Mouse (Mus musculus): ENCODE measurements around the gene Cnot10. TPM values are rescaled to one million over a fixed set of nuclear protein-coding genes. Genes with fewer than 3 reads are reported as not detected.
A peak's percentile ranks its signal among the peaks of the same experiment; 100 is the strongest.

Cnot10 gene
- polyA plus RNA-seq, 1 experiment from 2014 or later, result 60.7 TPM

- Histone ChIP-seq H3K4me2 (replicated peaks; ENCODE audit: low read depth, low read length) (no peak overlapping the region), H3K4me3 (ENCODE audit: low read depth, low read length) (no peak overlapping the region), H3K9me3 (ENCODE audit: control insufficient read depth, low read length) (no peaks in the 10 kb centered on the region), H3K4me1 (replicated peaks; ENCODE audit: control insufficient read depth, insufficient read depth, low read length) (no peaks in the 10 kb centered on the region), H3K27me3 (ENCODE audit: control insufficient read depth, insufficient read depth, low read length) (no peaks in the 10 kb centered on the region), H3K36me3 (ENCODE audit: control insufficient read depth, insufficient read depth, low read length) (no peaks in the 10 kb centered on the region), H3K9ac (ENCODE audit: low read depth, low read length) (no peak overlapping the region), H3K27ac (ENCODE audit: low read depth, low read length) (no peak overlapping the region)
- 87% methylated on average over 12 of the region's 12 CpGs for WGBS
- ATAC-seq (ENCODE audit: low FRiP score) (no peak), DNase-seq (ENCODE audit: low spot score) (no peak)
Observed at GRCm38 (mm10) chr9:114646556-114647505, 6.8 kb upstream of the Cnot10 start.

- Histone ChIP-seq H3K27me3 (ENCODE audit: control insufficient read depth, insufficient read depth, low read length) (no peaks in the 10 kb centered on the region), H3K9me3 (ENCODE audit: control insufficient read depth, low read length) (no peaks in the 10 kb centered on the region), H3K9ac (ENCODE audit: low read depth, low read length) (peak overlapping the region; percentile 57), H3K4me2 (replicated peaks; ENCODE audit: low read depth, low read length) (peak overlapping the region; percentile 89), H3K4me3 (ENCODE audit: low read depth, low read length) (peak overlapping the region; percentile 76), H3K4me1 (replicated peaks; ENCODE audit: control insufficient read depth, insufficient read depth, low read length) (no peaks in the 10 kb centered on the region), H3K36me3 (ENCODE audit: control insufficient read depth, insufficient read depth, low read length) (no peaks in the 10 kb centered on the region), H3K27ac (ENCODE audit: low read depth, low read length) (peak overlapping the region; percentile 60)
- ATAC-seq (ENCODE audit: low FRiP score) (peak; percentile 31), DNase-seq (ENCODE audit: low spot score) (no peak)
- WGBS, result 14% methylated on average over 18 of the region's 18 CpGs
Observed at GRCm38 (mm10) chr9:114639186-114639748, 717 bp downstream of the Cnot10 start.

- Histone ChIP-seq H3K36me3 (ENCODE audit: control insufficient read depth, insufficient read depth, low read length) (no peaks in the 10 kb centered on the region), H3K27me3 (ENCODE audit: control insufficient read depth, insufficient read depth, low read length) (no peaks in the 10 kb centered on the region), H3K4me1 (replicated peaks; ENCODE audit: control insufficient read depth, insufficient read depth, low read length) (no peaks in the 10 kb centered on the region), H3K4me3 (ENCODE audit: low read depth, low read length) (no peak overlapping the region), H3K9me3 (ENCODE audit: control insufficient read depth, low read length) (no peaks in the 10 kb centered on the region), H3K4me2 (replicated peaks; ENCODE audit: low read depth, low read length) (no peak overlapping the region), H3K9ac (ENCODE audit: low read depth, low read length) (no peak overlapping the region), H3K27ac (ENCODE audit: low read depth, low read length) (no peak overlapping the region)
- ATAC-seq (ENCODE audit: low FRiP score), result no peak
- DNase-seq (ENCODE audit: low spot score), result no peak
- WGBS, result 80% methylated on average over 3 of the region's 3 CpGs
Observed at GRCm38 (mm10) chr9:114636751-114637150, 3.2 kb downstream of the Cnot10 start.

GRCm38 (mm10) chr9:114636150-114636549, 3.8 kb downstream of the Cnot10 start:
- WGBS, result 93% methylated on average over 4 of the region's 4 CpGs
- Histone ChIP-seq H3K9me3 (ENCODE audit: control insufficient read depth, low read length) (no peaks in the 10 kb centered on the region), H3K27me3 (ENCODE audit: control insufficient read depth, insufficient read depth, low read length) (no peaks in the 10 kb centered on the region), H3K9ac (ENCODE audit: low read depth, low read length) (no peak overlapping the region), H3K36me3 (ENCODE audit: control insufficient read depth, insufficient read depth, low read length) (no peaks in the 10 kb centered on the region), H3K27ac (ENCODE audit: low read depth, low read length) (no peak overlapping the region), H3K4me1 (replicated peaks; ENCODE audit: control insufficient read depth, insufficient read depth, low read length) (no peaks in the 10 kb centered on the region), H3K4me3 (ENCODE audit: low read depth, low read length) (no peak overlapping the region), H3K4me2 (replicated peaks; ENCODE audit: low read depth, low read length) (no peak overlapping the region)
- no peak for DNase-seq (ENCODE audit: low spot score)
- no peak for ATAC-seq (ENCODE audit: low FRiP score)

- Histone ChIP-seq H3K9me3 (ENCODE audit: control insufficient read depth, low read length) (no peaks in the 10 kb centered on the region), H3K4me1 (replicated peaks; ENCODE audit: control insufficient read depth, insufficient read depth, low read length) (no peaks in the 10 kb centered on the region), H3K4me3 (ENCODE audit: low read depth, low read length) (no peak overlapping the region), H3K27ac (ENCODE audit: low read depth, low read length) (no peak overlapping the region), H3K36me3 (ENCODE audit: control insufficient read depth, insufficient read depth, low read length) (no peaks in the 10 kb centered on the region), H3K4me2 (replicated peaks; ENCODE audit: low read depth, low read length) (no peak overlapping the region), H3K27me3 (ENCODE audit: control insufficient read depth, insufficient read depth, low read length) (no peaks in the 10 kb centered on the region), H3K9ac (ENCODE audit: low read depth, low read length) (no peak overlapping the region)
- WGBS, result 89% methylated on average over 4 of the region's 4 CpGs
- ATAC-seq (ENCODE audit: low FRiP score) (no peak), DNase-seq (ENCODE audit: low spot score) (no peak)
Observed at GRCm38 (mm10) chr9:114632331-114632730, 7.7 kb downstream of the Cnot10 start.

- H3K4me1 ChIP-seq (replicated peaks; ENCODE audit: control insufficient read depth, insufficient read depth, low read length), result no peaks in the 10 kb centered on the region
- 80% methylated on average over 4 of the region's 4 CpGs for WGBS
Observed at GRCm38 (mm10) chr9:114626726-114627125, 13.3 kb downstream of the Cnot10 start.

GRCm38 (mm10) chr9:114624178-114624577, 15.8 kb downstream of the Cnot10 start:
- 0 out of 2 replicates have a peak, but pooled peaks cover 8% of the 10 kb centered on the region for H3K36me3 ChIP-seq (ENCODE audit: control insufficient read depth, insufficient read depth, low read length)
- WGBS, result 94% methylated on average over 6 of the region's 6 CpGs
- no peaks in the 10 kb centered on the region for H3K4me1 ChIP-seq (replicated peaks; ENCODE audit: control insufficient read depth, insufficient read depth, low read length)
- H3K9ac ChIP-seq (ENCODE audit: low read depth, low read length), result no peak overlapping the region
- no peak for ATAC-seq (ENCODE audit: low FRiP score)
- no peak for DNase-seq (ENCODE audit: low spot score)
- H3K4me3 ChIP-seq (ENCODE audit: low read depth, low read length), result no peak overlapping the region
- no peaks in the 10 kb centered on the region for H3K9me3 ChIP-seq (ENCODE audit: control insufficient read depth, low read length)
- no peaks in the 10 kb centered on the region for H3K27me3 ChIP-seq (ENCODE audit: control insufficient read depth, insufficient read depth, low read length)
- H3K4me2 ChIP-seq (replicated peaks; ENCODE audit: low read depth, low read length), result no peak overlapping the region
- no peak overlapping the region for H3K27ac ChIP-seq (ENCODE audit: low read depth, low read length)

More at GRCm38 (mm10) chr9:114626726-114627125, 13.3 kb downstream of the Cnot10 start:
- H3K9ac ChIP-seq (ENCODE audit: low read depth, low read length), result no peak overlapping the region
- no peaks in the 10 kb centered on the region for H3K9me3 ChIP-seq (ENCODE audit: control insufficient read depth, low read length)
- H3K4me2 ChIP-seq (replicated peaks; ENCODE audit: low read depth, low read length), result no peak overlapping the region
- no peak for DNase-seq (ENCODE audit: low spot score)
- 0 out of 2 replicates have a peak, but pooled peaks cover 6% of the 10 kb centered on the region for H3K36me3 ChIP-seq (ENCODE audit: control insufficient read depth, insufficient read depth, low read length)
- no peak overlapping the region for H3K27ac ChIP-seq (ENCODE audit: low read depth, low read length)
- no peak overlapping the region for H3K4me3 ChIP-seq (ENCODE audit: low read depth, low read length)
- ATAC-seq (ENCODE audit: low FRiP score), result no peak
- no peaks in the 10 kb centered on the region for H3K27me3 ChIP-seq (ENCODE audit: control insufficient read depth, insufficient read depth, low read length)

- Histone ChIP-seq H3K9me3 (ENCODE audit: control insufficient read depth, low read length) (no peaks in the 10 kb centered on the region), H3K4me3 (ENCODE audit: low read depth, low read length) (no peak overlapping the region), H3K9ac (ENCODE audit: low read depth, low read length) (no peak overlapping the region), H3K36me3 (ENCODE audit: control insufficient read depth, insufficient read depth, low read length) (peaks cover 13% of the 10 kb centered on the region; the same call in 1 of the 2 replicates), H3K27me3 (ENCODE audit: control insufficient read depth, insufficient read depth, low read length) (no peaks in the 10 kb centered on the region), H3K4me2 (replicated peaks; ENCODE audit: low read depth, low read length) (no peak overlapping the region), H3K4me1 (replicated peaks; ENCODE audit: control insufficient read depth, insufficient read depth, low read length) (no peaks in the 10 kb centered on the region), H3K27ac (ENCODE audit: low read depth, low read length) (no peak overlapping the region)
- DNase-seq (ENCODE audit: low spot score) (no peak), ATAC-seq (ENCODE audit: low FRiP score) (no peak)
- WGBS, result 92% methylated on average over 5 of the region's 5 CpGs
Observed at GRCm38 (mm10) chr9:114621149-114621548, 18.8 kb downstream of the Cnot10 start.
